Mouse (Mus musculus): ENCODE measurements around the gene Scaf11.

Scaf11 gene

GRCm38 (mm10) chr15:96392878-96393277, 67.8 kb downstream of the Scaf11 start:
- DNase-seq, result no peak

GRCm38 (mm10) chr15:96388565-96388964, 72.1 kb downstream of the Scaf11 start:
- no peak for DNase-seq

DNA sequence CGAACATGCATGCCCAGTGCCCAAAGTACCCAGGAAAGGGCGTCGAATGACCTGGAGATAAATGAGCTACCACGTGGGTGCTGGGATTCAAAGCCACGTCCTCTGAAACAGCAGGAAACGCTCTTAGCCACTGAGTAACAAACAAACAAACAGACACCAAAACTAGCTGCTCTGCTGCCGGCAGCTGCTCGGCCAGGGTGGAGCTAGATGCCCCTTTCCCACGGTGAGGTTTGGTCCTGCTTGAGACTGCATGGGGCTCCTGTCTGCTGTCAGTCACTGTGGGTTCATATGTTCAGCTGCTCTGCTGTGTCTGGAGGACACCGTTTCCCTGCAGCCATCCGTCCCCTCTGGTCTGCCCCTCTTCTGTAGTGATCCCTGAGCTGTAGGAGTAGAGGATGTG, 78.4 kb downstream of the Scaf11 start:
- no peak for DNase-seq

DNA sequence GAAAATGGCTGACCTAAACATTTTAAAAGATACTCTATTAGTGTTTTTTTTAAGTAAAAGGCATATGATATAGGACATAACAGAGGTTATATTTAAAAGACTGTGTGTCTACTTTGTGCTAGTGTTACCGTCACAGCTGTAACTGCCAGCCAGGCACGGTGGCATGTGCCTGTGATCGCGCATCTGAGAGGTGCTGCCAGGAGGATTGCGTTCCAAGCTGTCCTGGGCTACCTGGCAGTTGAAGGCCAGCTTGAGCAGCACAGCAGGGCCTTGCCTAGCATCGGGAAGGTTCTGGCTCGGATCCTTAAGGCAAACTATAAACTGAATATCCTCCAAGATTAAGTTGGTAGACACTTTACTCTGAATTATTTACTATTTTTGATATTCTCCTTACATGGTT, 82.9 kb downstream of the Scaf11 start:
- peak; percentile 76 to 78 for DNase-seq

DNA sequence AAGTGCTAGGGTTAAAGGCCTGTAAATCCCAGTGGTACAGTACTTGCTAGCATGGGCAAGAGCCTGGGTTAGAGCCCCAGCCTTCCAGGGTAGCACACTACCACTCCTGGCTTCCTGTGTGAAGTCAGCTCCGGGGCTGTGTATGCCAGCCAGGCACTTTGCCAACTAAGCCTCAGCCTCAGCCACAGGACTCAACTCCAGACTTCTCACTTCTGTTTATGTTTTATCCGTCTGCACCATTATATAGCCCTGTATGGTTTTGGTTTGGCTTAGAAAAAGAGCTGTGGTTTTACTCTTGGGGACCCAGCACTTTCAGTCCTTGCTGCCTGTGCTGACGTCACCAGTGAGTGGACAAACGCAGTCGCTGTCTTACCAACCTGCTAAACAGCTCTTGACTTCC, 83.4 kb downstream of the Scaf11 start:
- peak; percentile 57 to 60 for DNase-seq

- DNase-seq, result no peak
Measured at GRCm38 (mm10) chr15:96376214-96376613, 84.4 kb downstream of the Scaf11 start.

GRCm38 (mm10) chr15:96373161-96373560, 87.5 kb downstream of the Scaf11 start:
- DNase-seq, result no peak

DNA sequence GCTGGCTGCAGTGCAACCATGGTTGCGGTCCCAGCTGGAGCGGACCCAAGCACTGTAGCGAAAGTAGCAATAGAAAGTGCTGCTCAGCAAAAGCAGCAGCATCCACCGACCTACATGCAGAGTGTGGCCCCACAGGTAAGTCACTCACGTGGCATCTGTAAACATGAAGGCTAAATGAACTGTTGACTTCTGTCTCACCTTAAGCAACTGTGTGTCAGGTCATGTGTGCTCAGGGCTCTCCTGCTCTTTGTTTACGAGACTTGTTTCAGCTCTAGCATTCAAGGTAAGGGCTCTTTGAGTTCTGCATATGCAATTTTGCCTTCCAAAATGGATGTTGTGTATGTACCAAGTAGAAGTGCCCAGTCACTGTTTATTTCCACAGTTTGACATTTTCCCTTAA, 88.0 kb downstream of the Scaf11 start:
- no peak for DNase-seq

DNA sequence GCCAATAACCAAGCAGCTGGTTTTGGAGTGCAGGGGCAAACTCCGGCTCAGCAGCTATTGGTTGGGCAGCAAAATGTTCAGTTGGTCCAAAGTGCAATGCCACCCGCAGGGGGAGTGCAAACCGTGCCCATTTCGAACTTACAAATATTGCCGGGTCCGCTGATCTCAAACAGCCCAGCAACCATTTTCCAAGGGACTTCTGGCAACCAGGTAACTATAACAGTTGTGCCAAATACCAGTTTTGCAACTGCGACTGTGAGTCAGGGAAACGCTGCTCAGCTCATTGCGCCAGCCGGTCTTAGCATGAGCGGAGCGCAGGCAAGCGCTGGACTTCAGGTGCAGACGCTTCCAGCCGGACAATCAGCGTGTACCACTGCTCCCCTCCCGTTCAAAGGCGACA, 89.3 kb downstream of the Scaf11 start:
- DNase-seq, result no peak

GRCm38 (mm10) chr15:96366176-96366963, 94.3 kb downstream of the Scaf11 start:
- no peak for DNase-seq

DNA sequence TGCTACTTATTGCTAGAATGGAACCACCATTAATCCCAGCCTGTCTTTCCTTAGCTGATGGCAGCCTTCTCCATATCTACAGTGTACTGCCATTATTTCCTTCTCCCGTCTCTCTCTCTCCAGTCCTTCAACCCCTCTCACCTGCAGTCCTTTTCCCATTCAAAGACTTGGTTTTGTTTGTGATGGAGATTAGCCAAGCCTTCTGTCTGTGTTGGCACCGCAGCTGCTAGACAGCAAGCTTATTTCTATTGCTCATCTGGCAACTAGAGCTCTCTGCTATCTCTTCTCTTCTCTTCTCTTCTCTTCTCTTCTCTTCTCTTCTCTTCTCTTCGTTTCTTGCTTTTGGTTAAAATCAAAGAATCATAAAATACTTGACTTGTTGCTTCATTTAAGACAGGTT, 95.3 kb downstream of the Scaf11 start:
- DNase-seq, result peak in 1 of 2 experiments; percentile 38

All from cerebellum, postnatal 14 days (tissue).